Mouse (Mus musculus): Measurements from ENCODE around the gene Olfr734.

The Olfr734 gene

GRCm38 (mm10) chr14:50326661-50327060, at the start of gene Olfr734:
Olfr734 (minus strand) TSS chr14:50326761.
- DNase-seq (ENCODE audit: low read depth, low spot score) = no peak

- DNase-seq (ENCODE audit: low read depth, low spot score) = no peak
These were observed 37.0 kb upstream of the Olfr734 start for GRCm38 (mm10) chr14:50363561-50363960.

- no peak for DNase-seq (ENCODE audit: low read depth, low spot score)
These were observed 33.9 kb upstream of the Olfr734 start for GRCm38 (mm10) chr14:50360480-50360879.

- DNase-seq (ENCODE audit: low read depth, low spot score) = no peak
These were observed 31.0 kb upstream of the Olfr734 start, which contains the start of gene Tlr11 for GRCm38 (mm10) chr14:50357593-50357992. Tlr11 (plus strand) TSS chr14:50357914.

DNA sequence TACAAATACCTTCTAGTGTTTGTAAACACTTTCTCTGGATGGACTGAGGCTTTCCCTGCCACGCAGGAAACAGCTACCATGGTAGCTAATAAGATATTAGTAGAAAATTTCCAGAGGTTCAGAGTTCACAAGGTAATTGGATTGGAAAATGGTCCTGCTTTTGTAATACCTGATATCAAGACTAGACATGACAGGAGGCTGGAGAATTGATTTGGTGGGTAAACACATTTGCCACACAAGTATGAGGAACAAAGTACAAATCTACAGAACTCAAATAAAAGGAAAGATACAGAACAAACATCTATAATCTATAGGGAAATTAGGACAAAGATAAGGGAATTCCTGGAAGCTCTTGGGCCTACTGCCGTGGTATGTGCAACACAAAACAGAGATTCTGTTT, 30.2 kb upstream of the Olfr734 start:
- DNase-seq (ENCODE audit: low read depth, low spot score) = no peak

DNA sequence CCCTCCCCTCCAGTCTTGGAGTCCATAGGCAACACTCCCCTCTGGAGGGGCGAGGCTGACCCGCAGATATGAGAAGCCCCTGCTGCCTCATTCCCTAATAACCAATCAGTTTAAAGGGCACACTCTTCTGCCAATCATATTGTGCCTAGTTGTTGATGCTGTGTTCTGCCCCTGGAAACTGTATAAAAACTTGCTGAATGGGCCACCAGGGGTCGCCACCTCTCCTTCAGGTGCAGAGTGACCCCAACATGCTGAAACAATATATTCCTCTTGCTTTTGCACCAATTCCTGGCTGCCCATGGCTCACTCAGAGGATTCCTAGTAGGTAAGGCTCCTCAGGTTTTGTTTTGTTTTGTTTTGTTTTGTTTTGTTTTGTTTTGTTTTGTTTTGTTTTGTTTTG, 25.9 kb upstream of the Olfr734 start:
- DNase-seq (ENCODE audit: low read depth, low spot score) = peak; percentile 10

- no peak for DNase-seq (ENCODE audit: low read depth, low spot score)
These were observed 22.2 kb upstream of the Olfr734 start, which contains the start of gene Olfr735 for GRCm38 (mm10) chr14:50348796-50349195. Olfr735 (minus strand) TSS chr14:50348872.

- no peak for DNase-seq (ENCODE audit: low read depth, low spot score)
These were observed 25.1 kb downstream of the Olfr734 start, which contains the start of gene Olfr733 for GRCm38 (mm10) chr14:50301422-50301821. Olfr733 (minus strand) TSS chr14:50301522.

GRCm38 (mm10) chr14:50284106-50284505, 42.5 kb downstream of the Olfr734 start, which contains the start of gene Olfr732:
Olfr732 (minus strand) TSS chr14:50284206.
- DNase-seq (ENCODE audit: low read depth, low spot score) = no peak

All from CD4-positive, CD25-positive, alpha-beta regulatory T cell, adult 2 months (primary cell).